Mouse (Mus musculus) cerebellum, postnatal 36 days (tissue): ENCODE results near the gene Eloa.
"Not testable (repeated sequence)": the region's sequence is repeated elsewhere in the genome, so short reads cannot be mapped to it uniquely, and the experiment has no call there.

Experiments
- DNase-seq, 2 experiments: peaks; one replicate each; pipeline ENCODE4 v3.0.0; 2021 to 2022; ENCODE audit warnings: mixed read lengths in 2 of 2

The Eloa gene

GRCm38 (mm10) chr4:135980223-135980622, 41.3 kb downstream of the Eloa start:
- not testable (repeated sequence) for DNase-seq

DNA sequence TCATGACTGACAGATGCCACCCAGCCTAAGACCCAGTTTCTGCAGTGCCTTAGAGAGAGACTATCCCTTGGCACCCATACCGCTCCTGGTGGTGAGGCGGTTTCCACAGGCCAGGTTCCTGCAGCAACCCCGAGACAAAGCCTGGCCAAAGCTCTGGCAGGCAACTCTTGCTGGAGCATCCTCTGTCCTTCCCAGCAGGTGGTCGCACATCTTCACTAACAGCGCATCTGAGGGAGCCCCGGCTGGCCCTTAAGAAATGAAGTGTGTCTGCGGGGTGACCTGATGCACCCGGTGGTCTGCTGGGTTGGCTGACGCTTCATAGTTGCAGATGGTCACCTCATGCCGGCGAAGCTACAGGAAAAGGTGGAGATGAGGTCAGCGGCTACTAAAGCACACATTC, 45.4 kb downstream of the Eloa start:
- DNase-seq, result no peak

DNA sequence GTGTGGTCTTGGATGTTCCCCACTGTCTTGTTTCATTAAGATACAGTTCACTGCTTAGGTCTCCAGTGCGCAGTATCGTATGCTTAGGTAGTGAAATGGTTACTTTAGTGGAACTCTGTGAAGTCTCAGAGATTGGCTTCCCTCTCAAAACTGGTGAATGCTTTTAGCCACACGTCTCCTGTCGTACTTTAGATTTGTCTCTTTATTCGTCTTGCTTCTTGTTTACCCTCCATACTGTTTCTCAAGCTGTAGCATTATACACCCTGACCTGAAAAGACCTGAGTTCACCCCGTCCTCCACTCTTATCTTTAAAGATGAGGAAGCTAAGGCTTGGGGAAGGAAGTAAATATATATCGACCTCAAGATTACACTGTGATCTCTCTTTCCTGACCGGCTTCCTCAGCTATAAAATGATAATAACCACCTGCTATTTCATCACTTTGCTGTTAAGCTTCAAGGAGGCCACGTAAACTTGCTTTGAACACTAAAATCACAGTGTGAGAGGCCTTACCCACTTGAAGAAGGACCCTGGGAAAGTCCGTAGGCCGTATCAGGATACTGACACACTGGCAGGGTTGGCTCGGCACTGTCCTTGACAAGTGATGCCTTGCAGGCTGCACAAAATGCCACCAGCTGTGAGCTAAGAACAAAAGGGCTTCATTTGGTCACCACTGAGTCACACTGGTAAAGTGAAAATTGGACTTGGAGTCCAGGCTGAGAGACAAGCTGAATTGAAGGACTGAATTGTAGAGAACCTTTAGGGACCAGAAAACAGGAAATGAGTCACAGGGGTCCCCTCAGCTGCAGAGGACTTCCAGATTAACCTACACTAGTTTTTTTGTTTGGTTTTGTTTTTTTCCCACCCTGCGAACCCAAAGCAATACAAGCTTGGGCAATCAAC, 48.4 kb downstream of the Eloa start:
- no peak for DNase-seq

DNA sequence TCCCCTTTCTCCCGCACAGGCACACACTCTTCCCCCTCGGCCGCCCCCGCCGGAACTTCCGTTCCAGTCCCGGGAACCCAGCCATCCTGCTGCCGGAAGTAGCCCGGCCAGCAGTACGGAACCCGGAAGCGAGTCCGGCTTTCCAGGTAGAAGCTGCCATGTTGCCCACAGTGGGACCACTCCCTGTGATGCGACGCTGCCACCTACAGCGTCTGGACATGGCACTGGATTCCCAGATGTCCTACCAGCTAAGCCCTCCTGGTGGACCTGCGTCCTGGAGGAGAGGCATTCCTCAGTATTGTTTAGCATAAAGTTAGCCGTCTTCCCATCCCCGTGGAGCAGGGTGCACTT, 49.0 kb downstream of the Eloa start, which contains the start of gene Lypla2:
Gene Lypla2, minus strand, starts transcription at position 71 of the 351 bp plus-strand sequence.
- DNase-seq, result peak; percentile 87 to 90

GRCm38 (mm10) chr4:135971805-135972555, 49.6 kb downstream of the Eloa start:
- no peak for DNase-seq

DNA sequence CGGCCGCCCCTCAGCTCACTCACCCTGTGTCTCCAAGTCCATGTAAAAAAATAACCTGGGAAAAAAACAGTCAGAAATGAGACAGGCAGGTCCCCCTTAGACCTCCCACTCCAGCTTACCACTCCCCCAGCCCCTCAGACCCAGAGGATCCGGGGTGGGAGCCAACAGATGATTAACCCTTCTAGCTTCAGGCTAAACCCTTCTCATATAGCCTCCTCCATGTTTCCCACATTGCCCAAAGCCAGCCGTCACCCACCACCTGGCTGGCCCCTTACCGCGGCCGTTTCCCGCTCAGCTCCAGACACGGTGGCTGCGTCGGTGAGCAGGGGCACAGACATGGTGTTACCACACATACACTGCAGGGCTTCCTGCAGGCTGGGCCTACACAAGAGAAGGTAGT, 51.0 kb downstream of the Eloa start:
- DNase-seq, result no peak

- no peak for DNase-seq
These were observed 52.4 kb downstream of the Eloa start for GRCm38 (mm10) chr4:135969070-135969750.

- DNase-seq, result no peak
These were observed 53.2 kb downstream of the Eloa start for GRCm38 (mm10) chr4:135968271-135968869.

GRCm38 (mm10) chr4:135967086-135967760, 54.3 kb downstream of the Eloa start:
- no peak for DNase-seq

- no peak for DNase-seq
These were observed 55.3 kb downstream of the Eloa start for GRCm38 (mm10) chr4:135966283-135966682.

GRCm38 (mm10) chr4:135965113-135965512, 56.5 kb downstream of the Eloa start:
- no peak for DNase-seq

DNA sequence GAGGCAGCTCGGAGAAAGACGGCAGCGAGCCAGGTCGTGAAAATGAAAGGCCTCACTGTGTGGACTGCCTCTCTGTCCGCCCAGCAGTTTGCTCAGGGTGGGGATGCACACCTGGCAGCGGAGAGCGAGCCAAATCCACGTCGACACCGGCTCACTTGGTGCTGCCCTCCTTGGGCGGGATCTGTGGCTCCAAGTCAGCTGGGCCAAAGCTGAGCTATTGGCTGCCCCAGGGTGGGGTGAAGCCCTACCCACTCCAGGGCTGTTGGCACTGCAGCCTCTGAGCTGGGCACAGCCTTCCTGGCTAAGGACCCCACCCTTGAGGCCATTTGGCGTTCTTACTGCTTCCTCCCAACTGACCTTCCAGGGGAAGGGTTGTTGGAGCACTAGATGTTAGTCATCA, 57.1 kb downstream of the Eloa start:
- peak; percentile 49 to 56 for DNase-seq

GRCm38 (mm10) chr4:135963457-135964193, 57.9 kb downstream of the Eloa start, which contains the start of gene Gale:
Gene Gale, plus strand, starts transcription at chr4:135963727.
- peak; percentile 96 to 98 for DNase-seq

DNA sequence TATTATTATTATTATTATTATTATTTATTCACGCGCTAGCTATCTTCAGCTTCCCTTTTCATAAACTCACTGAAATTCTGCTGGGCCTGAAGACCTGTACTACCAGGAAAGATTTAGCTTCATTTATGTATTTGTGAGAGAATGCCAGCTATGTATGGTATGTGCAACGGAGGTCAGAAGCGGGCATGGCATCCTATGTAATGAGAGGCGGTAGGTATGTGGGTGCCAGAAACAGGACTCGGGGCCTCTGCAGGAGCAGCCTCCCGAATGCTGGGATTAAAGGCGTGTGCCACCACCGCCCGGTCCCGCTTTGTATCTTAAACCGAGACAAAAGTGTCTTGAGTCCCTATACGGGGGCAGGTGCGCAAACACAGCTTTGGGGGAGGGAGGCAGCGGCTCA, 58.6 kb downstream of the Eloa start:
- DNase-seq, result no peak

GRCm38 (mm10) chr4:135962198-135962597, 59.4 kb downstream of the Eloa start:
- DNase-seq, result no peak

GRCm38 (mm10) chr4:135961709-135962108, 59.9 kb downstream of the Eloa start:
- no peak for DNase-seq

- DNase-seq, result peak; percentile 82 to 86
These were observed 60.8 kb downstream of the Eloa start for GRCm38 (mm10) chr4:135960717-135961116.

GRCm38 (mm10) chr4:135958354-135958753, 63.2 kb downstream of the Eloa start:
- DNase-seq, result no peak

DNA sequence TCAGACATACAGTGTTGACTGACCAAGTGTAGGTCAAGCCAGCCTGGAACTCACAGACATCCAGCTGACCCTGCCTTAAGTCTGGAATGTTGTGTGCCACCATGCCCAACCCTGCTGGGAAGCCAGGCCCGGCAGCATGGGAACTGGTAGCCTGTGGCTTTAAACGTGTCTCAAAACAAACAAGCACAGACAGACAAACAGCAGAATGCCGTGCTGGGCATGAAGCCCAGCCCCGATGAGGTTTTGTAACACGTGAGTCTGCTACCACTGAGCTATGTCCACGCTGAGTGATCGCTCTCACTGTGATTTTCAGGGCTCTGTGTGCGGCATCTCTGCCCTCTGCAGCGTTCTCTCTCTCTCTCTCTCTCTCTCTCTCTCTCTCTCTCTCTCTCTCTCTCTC, 65.7 kb downstream of the Eloa start:
- DNase-seq, result no peak

DNA sequence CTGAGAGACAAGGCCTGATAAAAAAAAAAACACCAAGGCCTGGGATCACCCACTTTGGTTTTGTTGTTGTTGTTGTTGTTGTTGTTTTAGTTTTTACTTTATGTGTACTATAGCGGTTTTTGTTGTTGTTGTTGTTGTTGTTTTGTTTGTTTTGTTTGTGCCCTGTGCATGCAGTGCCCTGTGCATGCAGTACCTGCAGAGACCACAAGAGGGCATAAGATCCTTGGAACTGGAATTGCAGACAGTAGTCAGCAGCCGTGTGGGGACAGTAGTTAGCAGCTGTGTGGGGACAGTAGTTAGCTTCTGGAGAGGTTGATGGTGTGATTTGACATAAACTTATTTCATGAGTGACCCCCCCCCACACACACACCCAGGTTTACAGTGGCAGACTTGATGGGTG, 67.3 kb downstream of the Eloa start:
- peak; percentile 78 to 87 for DNase-seq
